Mouse (Mus musculus): ENCODE results near the gene Dctd. TPM values are rescaled to one million over a fixed set of nuclear protein-coding genes. Genes with fewer than 3 reads are reported as not detected.

Dctd gene
- polyA plus RNA-seq (2012; fragmentation: generic; extraction: Trizol): 1 to 10 TPM; 6.5 to 9.8 TPM

DNA sequence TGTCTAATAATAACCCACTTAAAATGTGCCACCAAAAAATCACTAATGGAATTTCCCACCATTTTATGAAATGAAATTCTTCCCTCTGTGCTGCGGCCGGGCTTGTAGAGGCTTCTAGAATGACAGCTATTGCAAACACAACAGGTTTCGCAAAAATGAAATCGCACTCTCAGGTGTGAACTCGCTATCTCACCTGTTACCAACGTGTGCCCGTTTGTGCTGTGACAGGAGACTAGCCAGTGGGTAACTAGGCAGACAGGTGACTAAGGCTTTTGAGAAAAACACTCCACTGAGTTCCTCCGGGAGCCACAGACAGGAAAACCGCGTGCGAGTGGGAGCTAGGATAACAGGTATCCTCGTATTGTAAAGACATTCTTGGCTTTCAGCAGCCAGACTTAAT is at the start of gene Dctd:
TSS of gene Dctd (plus strand) at position 301 of the 400 bp plus-strand sequence.

Other genes starting within 250 kb of the Dctd start
- gene Wwc2, start 108.2 kb upstream of the Dctd start, polyA plus RNA-seq (2012; fragmentation: generic; extraction: Trizol): 1 to 10 TPM; 2.2 to 9.3 TPM